ENCODE assay signal across 11 mouse cellular contexts in the genomic region with DNA sequence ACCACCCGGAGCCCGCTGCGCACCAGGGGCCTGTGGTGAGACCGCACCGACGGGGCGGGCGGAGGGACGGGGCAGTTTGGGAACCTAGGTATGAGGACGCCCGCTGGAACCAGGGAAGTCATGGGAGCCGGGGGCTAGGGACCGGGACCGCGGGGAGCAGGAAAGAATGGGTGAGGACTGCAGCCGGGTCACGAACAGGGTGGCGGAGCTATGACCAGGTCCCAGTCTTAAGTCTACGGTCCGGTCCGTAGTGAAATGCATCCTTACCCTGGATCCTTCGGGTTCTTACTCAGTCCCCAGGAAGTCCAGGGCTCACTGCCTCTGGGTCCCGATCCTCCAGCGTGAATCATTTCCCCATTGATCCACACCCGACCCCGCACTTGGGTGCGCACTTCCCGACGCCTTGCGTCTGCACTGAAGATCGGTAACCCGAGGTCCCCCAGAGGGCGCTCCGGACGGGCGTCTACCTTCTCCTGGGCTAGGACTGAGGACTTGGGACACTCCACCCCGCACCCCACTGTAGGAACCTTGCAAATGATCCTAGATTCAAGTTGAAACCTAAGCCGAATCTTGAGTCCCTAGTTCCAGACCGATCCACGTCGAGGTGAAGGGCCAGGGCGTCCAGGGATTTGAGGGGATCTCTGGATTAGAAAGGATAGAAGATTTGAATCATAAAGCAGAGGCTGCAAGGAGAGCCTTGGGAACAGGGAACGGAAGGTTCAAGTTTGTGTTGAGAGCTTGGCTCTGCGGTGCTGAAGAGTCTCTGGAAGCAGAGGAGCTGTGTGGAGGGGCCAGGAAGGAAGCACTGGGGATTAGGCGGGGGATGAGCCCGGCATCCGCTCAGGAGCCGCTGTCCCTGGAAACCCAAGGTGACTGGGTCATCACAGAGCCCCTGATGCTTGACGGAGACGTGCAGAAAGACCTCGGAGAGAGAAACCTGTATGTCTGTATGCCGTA. TPM values are rescaled to one million over a fixed set of nuclear protein-coding genes. Genes with fewer than 3 reads are reported as not detected.
DNase-seq lines count a peak whose midpoint lies in the region; ATAC-seq and TF ChIP-seq lines count a peak whose summit lies in the region.
"Not testable (repeated sequence)": the region's sequence is repeated elsewhere in the genome, so short reads cannot be mapped to it uniquely, and the experiment has no call there.
"Had no signal": no experiment of that assay in that cellular context is flagged by ENCODE, and none has a peak within 500 bp of the region (broad histone marks: within the 10 kb centered on the region; RNA-seq: fewer than 3 reads in every experiment).

No protein-coding gene starts in this region.

- not testable (repeated sequence) for H3K36me3 ChIP-seq in embryonic facial prominence, embryonic 11.5 days (replicated peaks; ENCODE audit: control insufficient read depth, insufficient read depth, low read depth, low read length); hindbrain, embryonic 11.5 days (ENCODE audit: control insufficient read depth, insufficient read depth, low read length); kidney, postnatal 0 days (ENCODE audit: insufficient read depth, low read length); liver, embryonic 14.5 days (replicated peaks; ENCODE audit: control insufficient read depth, insufficient read depth, low read depth); midbrain, embryonic 10.5 days; spleen, adult 2 months (ENCODE audit: control insufficient read depth, insufficient read depth, low read length)

- H3K4me3 ChIP-seq in embryonic facial prominence, embryonic 11.5 days (ENCODE audit: low read depth, low read length): peak overlapping the region; percentile 36
- H3K4me3 ChIP-seq in hindbrain, embryonic 11.5 days (ENCODE audit: low read depth, low read length): peak overlapping the region; percentile 37
- peak overlapping the region; percentile 46 for H3K4me3 ChIP-seq in kidney, postnatal 0 days (replicated peaks; ENCODE audit: low read depth, low read length)
- H3K4me3 ChIP-seq in liver, embryonic 14.5 days (ENCODE audit: insufficient read depth in 1 of 2, low read depth in 2 of 2, low read length in 2 of 2): peak overlapping the region in 1 of 2 experiments; percentile 42; a peak in 2 of 4 replicates
- H3K4me3 ChIP-seq in midbrain, embryonic 10.5 days: peak overlapping the region; percentile 58
- H3K4me3 ChIP-seq in spleen, adult 2 months (ENCODE audit: extremely low read depth, insufficient read depth, insufficient read length): peak overlapping the region; percentile 36

- not testable (repeated sequence) for TF ChIP-seq POLR2A in spleen, adult 2 months (IDR thresholded peaks at IDR 0.05; ENCODE audit: low read depth, low read length)

- peak; percentile 9 for ATAC-seq in Patski
- ATAC-seq in embryonic facial prominence, embryonic 11.5 days (replicated peaks; ENCODE audit: insufficient number of reproducible peaks, low FRiP score, low TSS enrichment, low read depth): peak; percentile 16; the same call in 1 of the 2 replicates
- ATAC-seq in hindbrain, embryonic 11.5 days (ENCODE audit: low FRiP score): peak; percentile 28; the same call in 1 of the 2 replicates
- ATAC-seq in kidney, postnatal 0 days (replicated peaks; ENCODE audit: low FRiP score, low read depth): peak; percentile 37
- ATAC-seq in liver, embryonic 14.5 days (ENCODE audit: insufficient read depth): not testable (repeated sequence)

- WGBS in embryonic facial prominence, embryonic 11.5 days: 2% methylated on average over 49 of the region's 52 CpGs
- 1% methylated on average over 48 of the region's 52 CpGs for WGBS in hindbrain, embryonic 11.5 days
- WGBS in kidney, postnatal 0 days: 1% methylated on average over 49 of the region's 52 CpGs
- 2% methylated on average over 48 of the region's 52 CpGs for WGBS in liver, embryonic 14.5 days (ENCODE audit: insufficient replicate concordance)
- WGBS in midbrain, embryonic 10.5 days: 1% methylated on average over 51 of the region's 52 CpGs
- WGBS in spleen, adult 2 months: 5% methylated on average over 52 of the region's 52 CpGs

- peak overlapping the region; percentile 60 for H3K4me2 ChIP-seq in embryonic facial prominence, embryonic 11.5 days (ENCODE audit: low read depth, low read length)
- peak overlapping the region; percentile 49 for H3K4me2 ChIP-seq in hindbrain, embryonic 11.5 days (replicated peaks; ENCODE audit: low read depth, low read length)
- peak overlapping the region; percentile 69 for H3K4me2 ChIP-seq in kidney, postnatal 0 days (ENCODE audit: low read length)
- peak overlapping the region; percentile 41 for H3K4me2 ChIP-seq in liver, embryonic 14.5 days (ENCODE audit: low read depth)

- TF ChIP-seq EP300 in liver, embryonic 14.5 days (IDR thresholded peaks at IDR 0.05; ENCODE audit: low read depth): not testable (repeated sequence)

- in situ Hi-C loops in Patski (cut with MboI; ENCODE audit: low pct_unique_long_range_greater_than_20kb): not testable (repeated sequence)

- POLR2A ChIA-PET in Patski (lab: Charles Lee): not testable (repeated sequence)

- H3K4me1 ChIP-seq in embryonic facial prominence, embryonic 11.5 days (ENCODE audit: control insufficient read depth, insufficient read depth, low read length); hindbrain, embryonic 11.5 days (replicated peaks; ENCODE audit: control insufficient read depth, insufficient read depth, low read length); kidney, postnatal 0 days (replicated peaks; ENCODE audit: insufficient read depth, low read length); liver, embryonic 14.5 days (replicated peaks; ENCODE audit: control insufficient read depth in 2 of 2, insufficient read depth in 2 of 2, low read length in 1 of 2); spleen, adult 2 months (ENCODE audit: control insufficient read depth, insufficient read depth, insufficient read length): not testable (repeated sequence)
- H3K4me1 ChIP-seq in midbrain, embryonic 10.5 days: peaks cover 13% of the 10 kb centered on the region; the same call in 1 of the 2 replicates

- not testable (repeated sequence) for TF ChIP-seq CTCF in Patski (IDR thresholded peaks at IDR 0.05); liver, embryonic 14.5 days (IDR thresholded peaks at IDR 0.05; ENCODE audit: low read depth); spleen, adult 2 months (IDR thresholded peaks at IDR 0.05; ENCODE audit: extremely low read depth, insufficient read depth, insufficient read length, insufficient replicate concordance)
- peak; percentile 33; the same call in 1 of the 2 replicates for TF ChIP-seq CTCF in kidney, postnatal 0 days (IDR thresholded peaks at IDR 0.05; ENCODE audit: low read depth)

- not testable (repeated sequence) for H3K9ac ChIP-seq in embryonic facial prominence, embryonic 11.5 days (replicated peaks; ENCODE audit: low read length); hindbrain, embryonic 11.5 days (ENCODE audit: low read depth, low read length); liver, embryonic 14.5 days (replicated peaks)
- peak overlapping the region; percentile 44; the same call in 1 of the 2 replicates for H3K9ac ChIP-seq in kidney, postnatal 0 days (ENCODE audit: low read depth, low read length)

- not testable (repeated sequence) for DNase-seq in Patski (ENCODE audit: low read depth, low spot score); kidney, postnatal 0 days (ENCODE audit: low spot score); liver, embryonic 14.5 days (ENCODE audit: low read depth in 3 of 3, low spot score in 3 of 3); spleen, adult 2 months (ENCODE audit: low read depth in 1 of 2, low spot score in 2 of 2)
- peak; percentile 21 for DNase-seq in embryonic facial prominence, embryonic 11.5 days (ENCODE audit: low spot score)
- peak; percentile 62 to 67 for DNase-seq in heart, adult 18-20 months
- peak; percentile 48 for DNase-seq in hindbrain, embryonic 11.5 days (ENCODE audit: low spot score)
- DNase-seq in midbrain, embryonic 10.5 days (ENCODE audit: low spot score): peak; percentile 32

- H3K27ac ChIP-seq in embryonic facial prominence, embryonic 11.5 days (replicated peaks; ENCODE audit: low read depth, low read length); hindbrain, embryonic 11.5 days (ENCODE audit: low read depth, low read length); kidney, postnatal 0 days; liver, embryonic 14.5 days; spleen, adult 2 months (ENCODE audit: insufficient read depth, low read length): not testable (repeated sequence)
- H3K27ac ChIP-seq in midbrain, embryonic 10.5 days (replicated peaks): 0 out of 2 replicates have a peak overlapping the region, but pooled peaks have one; percentile 9

- CTCF ChIA-PET in Patski (lab: Charles Lee): not testable (repeated sequence)

- not testable (repeated sequence) for H3K9me3 ChIP-seq in embryonic facial prominence, embryonic 11.5 days (replicated peaks; ENCODE audit: control insufficient read depth, low read length); hindbrain, embryonic 11.5 days (ENCODE audit: control insufficient read depth, low read length); kidney, postnatal 0 days (replicated peaks; ENCODE audit: low read length); liver, embryonic 14.5 days (ENCODE audit: control insufficient read depth, low read length); midbrain, embryonic 10.5 days (replicated peaks)

- H3K27me3 ChIP-seq in Patski; kidney, postnatal 0 days (ENCODE audit: insufficient read depth, low read length); spleen, adult 2 months (ENCODE audit: control insufficient read depth, insufficient read depth, low read length): not testable (repeated sequence)
- peaks cover 14% of the 10 kb centered on the region for H3K27me3 ChIP-seq in embryonic facial prominence, embryonic 11.5 days (ENCODE audit: control insufficient read depth, insufficient read depth, low read length)
- H3K27me3 ChIP-seq in hindbrain, embryonic 11.5 days (ENCODE audit: control insufficient read depth, insufficient read depth, low read length): peaks cover 24% of the 10 kb centered on the region
- H3K27me3 ChIP-seq in liver, embryonic 14.5 days (ENCODE audit: control insufficient read depth, insufficient read depth, low read length): peaks cover 27% of the 10 kb centered on the region
- peaks cover 75% of the 10 kb centered on the region for H3K27me3 ChIP-seq in midbrain, embryonic 10.5 days (ENCODE audit: low read depth, poor library complexity, severe bottlenecking)

RNA-seq across cellular contexts. Expression of gene Flt4, which starts 1.1 kb away (rescaled TPM):
- polyA plus RNA-seq in Patski (2021): 10.6 TPM
- 3.6 and 4.2 TPM in 2 replicates for polyA plus RNA-seq in embryonic facial prominence, embryonic 11.5 days (2014; fragmentation: Nextera tagmentation; extraction: Ambion mirVana)
- 10 to 100 TPM; 11.0 TPM for total RNA-seq in heart, adult 18-20 months (2021)
- polyA plus RNA-seq in hindbrain, embryonic 11.5 days (2014; fragmentation: Nextera tagmentation; extraction: Ambion mirVana): 3.0 and 3.1 TPM in 2 replicates
- polyA plus RNA-seq in kidney, postnatal 0 days (2015; fragmentation: Nextera tagmentation; extraction: Ambion mirVana): 5.3 and 5.6 TPM in 2 replicates
- polyA plus RNA-seq in liver, embryonic 14.5 days (2012; rRNA removed): 2.0 and 2.2 TPM in 2 replicates
- 2.5 and 2.8 TPM in 2 replicates for polyA plus RNA-seq in liver, embryonic 14.5 days (2014; fragmentation: Nextera tagmentation; extraction: Ambion mirVana)
- 3.8 TPM in 2 replicates for polyA plus RNA-seq in midbrain, embryonic 10.5 days (2016; fragmentation: Nextera tagmentation; extraction: Ambion mirVana)
- polyA plus RNA-seq in spleen, adult 2 months (2012; rRNA removed): 6.6 and 7.3 TPM in 2 replicates

RNA-seq across cellular contexts. Expression of gene Scgb3a1, which starts 53.3 kb away (rescaled TPM):
- not detected for polyA plus RNA-seq in Patski (2021)
- polyA plus RNA-seq in embryonic facial prominence, embryonic 11.5 days (2014; fragmentation: Nextera tagmentation; extraction: Ambion mirVana): not detected in 2 replicates
- 100 to 1,000 TPM in 1 of 2 experiments, not detected in 1; 127 TPM for total RNA-seq in heart, adult 18-20 months (2021)
- not detected in 2 replicates for polyA plus RNA-seq in hindbrain, embryonic 11.5 days (2014; fragmentation: Nextera tagmentation; extraction: Ambion mirVana)
- polyA plus RNA-seq in kidney, postnatal 0 days (2015; fragmentation: Nextera tagmentation; extraction: Ambion mirVana): not detected in 2 replicates
- not detected in 2 replicates for polyA plus RNA-seq in liver, embryonic 14.5 days (2012; rRNA removed)
- polyA plus RNA-seq in liver, embryonic 14.5 days (2014; fragmentation: Nextera tagmentation; extraction: Ambion mirVana): not detected in 2 replicates
- not detected in 2 replicates for polyA plus RNA-seq in midbrain, embryonic 10.5 days (2016; fragmentation: Nextera tagmentation; extraction: Ambion mirVana)
- 0.28 TPM in 1 of 2 replicates, not detected in the other for polyA plus RNA-seq in spleen, adult 2 months (2012; rRNA removed)
- total RNA-seq: adrenal gland, postnatal 4 days; gastrocnemius, adult 8-10 months had no signal

RNA-seq across cellular contexts. Expression of gene Olfr1380, which starts 53.5 kb away (rescaled TPM):
- polyA plus RNA-seq in Patski (2021): not detected
- polyA plus RNA-seq in embryonic facial prominence, embryonic 11.5 days (2014; fragmentation: Nextera tagmentation; extraction: Ambion mirVana): not detected in 2 replicates
- not detected for total RNA-seq in heart, adult 18-20 months (2021)
- polyA plus RNA-seq in hindbrain, embryonic 11.5 days (2014; fragmentation: Nextera tagmentation; extraction: Ambion mirVana): not detected in 2 replicates
- not detected in 2 replicates for polyA plus RNA-seq in kidney, postnatal 0 days (2015; fragmentation: Nextera tagmentation; extraction: Ambion mirVana)
- not detected in 2 replicates for polyA plus RNA-seq in liver, embryonic 14.5 days (2012; rRNA removed)
- polyA plus RNA-seq in liver, embryonic 14.5 days (2014; fragmentation: Nextera tagmentation; extraction: Ambion mirVana): not detected in 2 replicates
- not detected in 2 replicates for polyA plus RNA-seq in midbrain, embryonic 10.5 days (2016; fragmentation: Nextera tagmentation; extraction: Ambion mirVana)
- polyA plus RNA-seq in spleen, adult 2 months (2012; rRNA removed): not detected in 2 replicates
- total RNA-seq: adrenal gland, postnatal 4 days; gastrocnemius, adult 8-10 months; layer of hippocampus, postnatal 10 days had no signal
